Mouse (Mus musculus) ES-Bruce4 (cell line): ENCODE measurements around the gene Hist1h1d.

Experiments used
- CTCF ChIP-seq: IDR thresholded peaks from one replicate; pipeline ENCODE4 v1.8.1; 2011; ENCODE audit warnings: low read depth, low read length
- POLR2A ChIP-seq: IDR thresholded peaks from one replicate; pipeline ENCODE4 v1.8.1; 2011; ENCODE audit warnings: low read length; ENCODE audit not compliant: insufficient read depth

- TF ChIP-seq CTCF, result no peak
- TF ChIP-seq POLR2A, result no peak
Measured at GRCm38 (mm10) chr13:23586099-23586939, 33.3 kb downstream of the Hist1h1d start.
